Mouse (Mus musculus) CD4-positive, CD25-positive, alpha-beta regulatory T cell, adult 4 months (primary cell): ENCODE measurements at regions not wholly inside any gene's neighbourhood (a gene's known extent, or its start where the extent isn't known, plus 50 kb on each side); places are given as distances from the start of the nearest gene placed in this dataset.

ENCODE experiments used
- ATAC-seq: one replicate; pipeline ENCODE4 v1.8.0; 2017

DNA sequence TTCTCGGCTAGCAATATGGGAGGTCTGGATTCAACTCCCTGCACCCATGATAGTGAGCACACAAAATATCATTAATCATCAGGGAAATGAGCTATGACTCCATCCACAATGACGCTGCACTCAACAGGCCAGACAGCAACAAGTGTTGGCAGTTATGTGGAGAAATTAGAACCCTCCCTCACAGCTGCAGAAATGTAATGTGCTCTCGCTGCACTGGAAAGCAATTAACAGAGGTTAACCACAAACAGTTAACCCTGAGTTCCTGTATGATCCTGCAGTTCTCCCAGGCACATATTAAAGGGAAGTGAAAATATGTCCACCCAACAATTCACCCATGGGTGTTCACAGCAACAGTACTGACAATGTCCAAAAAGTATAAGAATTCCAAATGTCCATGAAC is 54.0 kb upstream of the Jade2 start:
- no peak for ATAC-seq

DNA sequence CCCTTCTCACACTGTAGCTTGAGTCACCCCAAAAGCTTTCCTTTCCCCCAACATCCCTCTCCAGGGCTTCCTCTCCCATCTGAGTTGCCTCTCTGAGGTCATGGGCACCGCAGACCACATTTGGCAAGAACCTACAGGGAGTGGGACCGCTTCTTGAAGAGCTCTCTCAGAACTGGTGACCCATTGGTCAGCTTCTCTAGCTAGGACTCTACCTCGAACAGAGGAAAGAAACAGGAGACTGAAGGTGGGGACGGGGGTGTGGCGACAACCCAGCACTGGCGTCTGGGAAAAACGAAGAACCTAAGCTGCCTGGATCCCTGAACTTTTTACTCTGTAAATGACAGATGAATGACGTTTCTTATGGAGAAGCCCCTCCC is 51.8 kb upstream of the Cdkn2aipnl start:
- ATAC-seq = peak; percentile 23

DNA sequence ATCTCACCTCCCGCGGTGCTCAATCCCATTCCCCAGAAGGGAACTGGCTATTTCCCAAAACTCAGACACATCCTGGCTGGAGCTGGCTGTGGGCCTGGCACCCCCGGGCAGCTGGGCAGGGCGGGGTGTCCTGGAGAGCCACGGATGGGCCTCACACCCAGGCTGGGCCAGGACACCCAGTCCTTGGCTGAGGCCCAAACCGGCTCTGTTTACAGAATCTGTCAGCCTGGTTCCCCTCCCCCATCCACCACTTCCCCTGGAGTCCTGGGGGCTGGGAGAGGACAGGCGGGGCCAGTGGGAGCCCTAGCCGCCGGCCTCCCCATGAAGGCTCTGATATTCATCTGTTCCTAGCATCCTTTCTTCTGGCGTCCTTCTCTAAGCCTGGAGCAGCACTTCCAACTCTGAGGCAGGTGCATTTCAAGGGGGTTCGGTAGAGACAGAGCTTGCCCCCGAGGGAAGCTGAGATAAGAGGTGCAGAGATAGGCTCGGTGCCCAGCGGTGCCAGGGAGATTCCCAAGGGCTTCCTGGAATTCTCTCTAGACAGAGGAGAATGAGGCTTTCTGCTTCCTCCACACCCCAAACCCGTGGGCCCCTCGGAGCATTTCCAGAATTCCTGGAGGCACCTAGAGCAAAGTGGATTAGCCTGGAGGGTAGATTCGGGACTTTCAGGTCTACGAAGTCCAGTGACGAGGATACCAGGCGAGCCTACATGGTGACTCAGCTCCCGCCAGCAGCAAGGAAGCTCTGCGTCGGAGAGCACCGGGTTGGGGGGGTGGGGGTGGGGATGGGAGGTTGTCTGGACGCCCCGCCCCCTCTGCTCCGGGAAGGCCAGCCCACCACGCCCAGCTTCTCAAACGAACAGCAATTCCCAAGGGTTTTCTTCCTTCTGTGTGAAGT is 51.2 kb upstream of the Cdkn2aipnl start:
- ATAC-seq = peak; percentile 78
